Mouse (Mus musculus) ES-E14 (cell line): ENCODE measurements around the gene Rbm4b. TPM values are rescaled to one million over a fixed set of nuclear protein-coding genes. Genes with fewer than 3 reads are reported as not detected.
"Not testable (repeated sequence)": the region's sequence is repeated elsewhere in the genome, so short reads cannot be mapped to it uniquely, and the experiment has no call there.

Experiments used
- DNase-seq: peaks from one replicate; pipeline ENCODE4 v3.0.0-alpha.2; 2013; ENCODE audit warnings: low read depth, low spot score
- H3K27ac ChIP-seq: 2 replicates; pipeline ENCODE4 v1.5.1; 2012; ENCODE audit warnings: low read depth, mild to moderate bottlenecking, low read length, moderate library complexity, mixed read lengths; ENCODE audit not compliant: poor library complexity, insufficient read depth, severe bottlenecking
- H3K36me3 ChIP-seq: 2 replicates; pipeline ENCODE4 v1.6.1; 2012; ENCODE audit warnings: mild to moderate bottlenecking, low read length, moderate library complexity, mixed read lengths; ENCODE audit not compliant: control insufficient read depth, poor library complexity, insufficient read depth, severe bottlenecking
- H3K4me1 ChIP-seq, 2 experiments: fragments of 150-350 bp in 1 of 2; sonication (generic) in 1 of 2; 2 replicates each; pipeline ENCODE4 v1.6.1; 2012; ENCODE audit warnings: low read length in 2 of 2, mild to moderate bottlenecking in 1 of 2, mixed read lengths in 1 of 2; ENCODE audit not compliant: control insufficient read depth in 2 of 2, insufficient read depth in 2 of 2, poor library complexity in 1 of 2
- H3K4me3 ChIP-seq, 2 experiments: fragments of 150-350 bp in 1 of 2; sonication (generic) in 1 of 2; 2 replicates each; pipeline ENCODE4 v1.5.1; 2012; ENCODE audit warnings: low read length in 2 of 2, low read depth in 1 of 2, mild to moderate bottlenecking in 1 of 2, mixed read lengths in 1 of 2; ENCODE audit not compliant: insufficient read depth in 1 of 2, poor library complexity in 1 of 2, severe bottlenecking in 1 of 2
- H3K9ac ChIP-seq: 2 replicates; pipeline ENCODE4 v1.6.1; 2012; ENCODE audit warnings: low read depth, mild to moderate bottlenecking, low read length, mixed read lengths; ENCODE audit not compliant: poor library complexity, insufficient read depth, severe bottlenecking
- H3K9me3 ChIP-seq: fragments of 150-350 bp; sonication (generic); 2 replicates; pipeline ENCODE4 v1.6.1; 2012; ENCODE audit warnings: low read depth, mild to moderate bottlenecking, low read length; ENCODE audit not compliant: control insufficient read depth, insufficient read depth
- CHD2 ChIP-seq: IDR thresholded peaks from 2 replicates; pipeline ENCODE4 v1.6.1; 2014; ENCODE audit warnings: mild to moderate bottlenecking, low read depth, low read length, inconsistent platforms
- HCFC1 ChIP-seq: IDR thresholded peaks from 2 replicates; pipeline ENCODE4 v1.6.1; 2012; ENCODE audit warnings: low read length, inconsistent platforms, borderline replicate concordance; ENCODE audit not compliant: insufficient read depth
- MAFK ChIP-seq: IDR thresholded peaks from 2 replicates; pipeline ENCODE4 v1.6.1; 2014; ENCODE audit warnings: mild to moderate bottlenecking, low read depth, low read length, inconsistent platforms; ENCODE audit not compliant: insufficient read depth
- ZC3H11A ChIP-seq: IDR thresholded peaks from 2 replicates; pipeline ENCODE4 v1.6.1; 2012; ENCODE audit warnings: low read depth, mild to moderate bottlenecking, inconsistent platforms, low read length, borderline replicate concordance
- ZNF384 ChIP-seq: IDR thresholded peaks from 2 replicates; pipeline ENCODE4 v1.6.1; 2012; ENCODE audit warnings: low read depth, low read length, inconsistent platforms
- in situ Hi-C, 2 experiments: fragments of 600-800 bp; cut with MboI; formaldehyde crosslinking; loops; one replicate each; pipeline ENCODE4 v1.15.1; 2025; ENCODE audit warnings: low sequenced_read_pairs in 2 of 2, inconsistent platforms in 1 of 2; ENCODE audit not compliant: unreplicated experiment in 2 of 2
- total RNA-seq: library from RNA; depleted of rRNA; stranded (reverse); fragments of 300-350 nt; gene quantifications from 2 replicates; pipeline ENCODE4 v1.2.3, GENCODE M21; 2012

Rbm4b gene
- total RNA-seq, 1 experiment, result 11.1 TPM

DNA sequence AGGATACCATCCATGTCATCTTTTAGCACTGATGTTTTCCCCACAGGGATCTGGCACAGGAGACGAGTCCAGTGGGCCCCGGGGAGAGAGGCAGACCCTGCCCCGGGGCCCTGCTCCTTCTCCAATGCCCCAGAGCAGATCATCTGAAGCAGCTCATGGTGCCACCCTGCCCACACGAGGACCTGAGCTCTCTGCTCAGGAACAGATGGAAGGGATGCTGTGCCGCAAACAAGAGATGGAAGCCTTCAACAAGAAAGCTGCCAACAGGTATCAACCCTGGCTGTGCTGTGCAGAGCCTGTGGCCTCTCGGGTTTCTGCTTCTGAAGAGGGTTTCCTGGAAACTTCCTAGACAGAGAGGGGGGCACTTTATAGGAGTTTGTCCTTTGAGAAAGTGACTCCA is 6.3 kb upstream of the Rbm4b start:
- no peaks in the 10 kb centered on the region for H3K9me3 ChIP-seq
- no peaks in the 10 kb centered on the region; a peak in 1 of 4 replicates for H3K4me1 ChIP-seq
- H3K36me3 ChIP-seq, result peaks cover 12% of the 10 kb centered on the region; the same call in 1 of the 2 replicates
- H3K9ac ChIP-seq, result no peak overlapping the region
- H3K27ac ChIP-seq, result no peak overlapping the region
- no peak for DNase-seq
- in situ Hi-C loops, result loop anchor here (10.0 to 25.0 kb wide), 2 partner anchors 113 to 155 kb away; partner anchors contain the start of genes Bbs1 (in 1 of the 2) and Rce1 (in 1 of the 2)
- H3K4me3 ChIP-seq, result no peak overlapping the region
- no peak for TF ChIP-seq MAFK
- no peak for TF ChIP-seq ZNF384
- no peak for TF ChIP-seq ZC3H11A
- no peak for TF ChIP-seq HCFC1
- no peak for TF ChIP-seq CHD2

DNA sequence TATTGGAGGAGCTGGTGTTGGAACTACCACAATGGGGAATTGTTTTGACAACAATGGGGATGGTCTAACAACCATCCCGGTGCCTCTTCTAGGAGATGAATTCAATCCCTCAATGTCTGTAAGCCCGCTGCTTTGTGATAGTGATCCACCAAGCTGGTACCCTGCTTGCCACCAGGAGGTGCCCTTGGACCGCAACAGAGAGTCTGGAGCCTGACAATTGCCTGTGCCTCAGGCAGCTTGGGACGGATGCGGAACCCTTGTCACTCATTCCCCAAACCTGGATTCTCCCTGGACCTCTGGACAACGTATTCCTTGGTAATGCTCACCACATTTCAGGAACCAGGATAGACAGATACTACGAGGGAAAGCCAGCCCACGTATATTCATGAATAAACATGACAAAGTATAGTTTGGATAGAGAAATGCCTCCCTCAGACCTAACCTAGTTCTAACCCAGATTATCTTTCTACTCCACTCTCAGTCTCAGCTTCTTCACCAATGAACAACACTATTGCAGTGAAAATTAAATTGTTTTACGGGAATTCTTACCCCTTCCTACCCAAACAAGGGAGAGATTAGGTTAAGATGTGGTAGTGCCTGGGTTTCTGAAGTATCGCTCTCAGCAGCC is 618 bp upstream of the Rbm4b start:
- Histone ChIP-seq H3K36me3 (peaks cover 8% of the 10 kb centered on the region), H3K9me3 (no peaks in the 10 kb centered on the region), H3K27ac (peak overlapping the region; percentile 47; the same call in 1 of the 2 replicates), H3K9ac (peak overlapping the region; percentile 70), H3K4me1 (no peaks in the 10 kb centered on the region; a peak in 1 of 4 replicates), H3K4me3 (peak overlapping the region; percentile 62 to 81)
- TF ChIP-seq CHD2 (no peak), ZC3H11A (peak; percentile 86)
- in situ Hi-C loops, result loop anchor here in 1 of 2 experiments (10.0 kb wide), 1 partner anchor 149 kb away; the partner anchor contains the start of gene Bbs1
- peak; percentile 75 for DNase-seq

DNA sequence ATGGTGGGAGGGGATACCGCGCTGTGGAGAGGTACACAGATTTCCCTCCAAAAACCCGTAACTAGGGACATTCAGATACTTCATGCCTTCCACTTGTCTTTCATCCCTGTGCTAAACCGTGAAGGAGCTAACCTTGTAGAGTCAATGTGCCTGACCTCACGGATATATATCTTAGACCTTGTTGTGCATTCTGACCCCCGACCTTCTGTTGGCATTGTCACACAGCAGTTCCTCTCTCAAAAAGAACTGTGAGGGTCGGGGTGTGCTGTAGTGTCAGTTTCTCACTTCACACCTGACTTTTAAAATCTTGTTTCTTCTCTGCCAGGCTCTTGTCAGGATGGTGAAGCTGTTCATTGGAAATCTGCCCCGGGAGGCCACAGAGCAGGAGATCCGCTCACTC is 624 bp downstream of the Rbm4b start:
- no peak for TF ChIP-seq MAFK
- TF ChIP-seq CHD2, result no peak
- no peak for TF ChIP-seq HCFC1
- no peak for TF ChIP-seq ZC3H11A
- TF ChIP-seq ZNF384, result no peak
- in situ Hi-C loops, result loop anchor here in 1 of 2 experiments (10.0 kb wide), 1 partner anchor 148 kb away; the partner anchor contains the start of gene Bbs1
- Histone ChIP-seq H3K4me3 (peak overlapping the region; percentile 77 to 81), H3K27ac (no peak overlapping the region), H3K36me3 (peaks cover 5% of the 10 kb centered on the region), H3K9me3 (no peaks in the 10 kb centered on the region), H3K9ac (peak overlapping the region; percentile 91; the same call in 1 of the 2 replicates), H3K4me1 (peaks cover 0 to 1% of the 10 kb centered on the region in 2 experiments; a peak in 1 of 4 replicates)
- DNase-seq, result no peak

DNA sequence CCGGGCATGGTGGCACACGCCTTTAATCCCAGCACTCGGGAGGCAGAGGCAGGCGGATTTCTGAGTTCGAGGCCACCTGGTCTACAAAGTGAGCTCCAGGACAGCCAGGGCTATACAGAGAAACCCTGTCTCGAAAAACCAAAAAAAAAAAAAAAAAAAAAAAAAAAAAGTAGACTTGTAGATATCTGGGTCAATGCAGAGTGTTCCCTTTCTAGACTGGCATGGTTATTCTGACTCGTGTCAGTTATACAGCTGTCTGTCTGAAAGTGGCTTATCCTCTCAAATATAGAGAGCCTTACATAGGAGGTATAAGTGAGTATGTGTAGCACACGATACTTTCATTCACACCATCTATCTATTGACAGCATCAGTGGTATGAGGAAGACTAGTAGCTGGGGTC is 4.2 kb downstream of the Rbm4b start:
- DNase-seq, H3K4me3 ChIP-seq, H3K27ac ChIP-seq, H3K4me1 ChIP-seq, in situ Hi-C loops, H3K9ac ChIP-seq, H3K9me3 ChIP-seq: not testable (repeated sequence)
- TF ChIP-seq ZNF384, result peak; percentile 77; the same call in 1 of the 2 replicates
- H3K36me3 ChIP-seq, result peaks cover 14% of the 10 kb centered on the region

DNA sequence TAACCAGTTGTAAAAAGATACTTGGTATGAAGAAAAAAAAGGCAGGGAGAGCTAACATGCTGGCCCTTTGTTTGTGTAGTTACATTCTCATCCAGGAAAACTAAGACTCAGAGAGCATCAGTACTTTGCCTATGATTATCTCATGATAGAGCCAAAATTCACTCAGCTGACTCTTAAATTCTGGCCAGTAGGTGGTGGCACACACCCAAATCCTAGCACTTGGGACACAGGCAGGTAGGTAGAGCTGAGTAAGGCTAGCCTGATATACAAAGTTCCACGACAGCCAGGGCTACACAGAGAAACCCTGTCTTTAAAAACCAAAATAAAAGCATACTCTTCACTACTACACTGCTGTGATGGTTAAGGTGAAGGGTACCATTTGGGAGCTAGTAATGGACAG is 6.6 kb downstream of the Rbm4b start:
- peaks cover 2 to 5% of the 10 kb centered on the region in 2 experiments; a peak in 2 of 4 replicates for H3K4me1 ChIP-seq
- peaks cover 21% of the 10 kb centered on the region for H3K36me3 ChIP-seq
- H3K9ac ChIP-seq, result no peak overlapping the region
- no peak overlapping the region for H3K4me3 ChIP-seq
- no peak for TF ChIP-seq MAFK
- TF ChIP-seq ZNF384, result no peak
- TF ChIP-seq CHD2, result no peak
- no peak for TF ChIP-seq HCFC1
- no peak for TF ChIP-seq ZC3H11A
- H3K27ac ChIP-seq, result no peak overlapping the region
- in situ Hi-C loops, result no loop called here
- no peak for DNase-seq
- H3K9me3 ChIP-seq, result no peaks in the 10 kb centered on the region
